Mouse (Mus musculus) forebrain, embryonic 10.5 days (tissue): ENCODE measurements around the gene Cd19. TPM values are rescaled to one million over a fixed set of nuclear protein-coding genes. Genes with fewer than 3 reads are reported as not detected.
"Not testable (repeated sequence)": the region's sequence is repeated elsewhere in the genome, so short reads cannot be mapped to it uniquely, and the experiment has no call there.

Source experiments
- DNase-seq: peaks from one replicate; pipeline ENCODE4 v3.0.0-alpha.2; 2017; ENCODE audit warnings: low spot score; ENCODE audit errors: extremely low spot score
- H3K27ac ChIP-seq: fragments of 300-500 bp; sonication (generic); 2 replicates; pipeline ENCODE4 v1.5.1; 2016; ENCODE audit warnings: mild to moderate bottlenecking
- H3K27me3 ChIP-seq: fragments of 300-500 bp; sonication (generic); 2 replicates; pipeline ENCODE4 v1.6.1; 2016; ENCODE audit warnings: mild to moderate bottlenecking; ENCODE audit not compliant: poor library complexity, severe bottlenecking
- H3K36me3 ChIP-seq: fragments of 300-500 bp; sonication (generic); replicated peaks from 2 replicates; pipeline ENCODE4 v1.6.1; 2016; ENCODE audit warnings: mild to moderate bottlenecking, moderate library complexity
- H3K4me1 ChIP-seq: fragments of 300-500 bp; sonication (generic); 2 replicates; pipeline ENCODE4 v1.6.1; 2016
- H3K4me3 ChIP-seq: fragments of 300-500 bp; sonication (generic); 2 replicates; pipeline ENCODE4 v1.5.1; 2016; ENCODE audit warnings: mild to moderate bottlenecking, moderate library complexity
- H3K9me3 ChIP-seq: fragments of 300-500 bp; sonication (generic); 2 replicates; pipeline ENCODE4 v1.6.1; 2016; ENCODE audit warnings: mild to moderate bottlenecking, moderate library complexity
- WGBS: fragments of 180-500 bp; shearing (Covaris S2); methylation state at CpG from one replicate; pipeline ENCODE4 v1.1.7; 2016; 5-methylcytosine and 5-hydroxymethylcytosine counted together
- polyA plus RNA-seq: library from polyadenylated mRNA; unstranded; fragments of >200 nt; fragmentation: Nextera tagmentation; extraction: Ambion mirVana; gene quantifications from 2 replicates; pipeline ENCODE4 v1.2.1, GENCODE M21; 2016

Cd19 gene
- polyA plus RNA-seq, 1 experiment from 2014 or later = 0.07 TPM

- H3K27ac ChIP-seq = no peak overlapping the region
- H3K4me3 ChIP-seq = no peak overlapping the region
- DNase-seq = no peak
Observed at GRCm38 (mm10) chr7:126397822-126398221, 16.9 kb downstream of the Cd19 start.

GRCm38 (mm10) chr7:126397221-126397620 lies 17.5 kb downstream of the Cd19 start:
- H3K4me3 ChIP-seq = peak overlapping the region; percentile 98
- 0 out of 2 replicates have a peak, but pooled peaks cover 9% of the 10 kb centered on the region for H3K36me3 ChIP-seq
- DNase-seq = no peak
- H3K27ac ChIP-seq = peak overlapping the region; percentile 51; the same call in 1 of the 2 replicates
- 62% methylated on average over 6 of the region's 6 CpGs for WGBS
- H3K27me3 ChIP-seq = no peaks in the 10 kb centered on the region
- peaks cover 18% of the 10 kb centered on the region for H3K4me1 ChIP-seq
- no peaks in the 10 kb centered on the region for H3K9me3 ChIP-seq

More at GRCm38 (mm10) chr7:126397822-126398221, 16.9 kb downstream of the Cd19 start:
- no peaks in the 10 kb centered on the region for H3K27me3 ChIP-seq
- H3K4me1 ChIP-seq = peaks cover 18% of the 10 kb centered on the region
- WGBS = 88% methylated on average over 4 of the region's 4 CpGs
- no peaks in the 10 kb centered on the region for H3K9me3 ChIP-seq
- H3K36me3 ChIP-seq = 0 out of 2 replicates have a peak, but pooled peaks cover 9% of the 10 kb centered on the region

- H3K9me3 ChIP-seq = no peaks in the 10 kb centered on the region
- peak; percentile 93 for DNase-seq
- peaks cover 18% of the 10 kb centered on the region for H3K4me1 ChIP-seq
- peak within 1 kb of the TSS; percentile 84 for H3K27ac ChIP-seq
- WGBS = under 1% methylated on average over 59 of the region's 59 CpGs
- peak within 1 kb of the TSS; percentile 98 for H3K4me3 ChIP-seq
- no peaks in the 10 kb centered on the region for H3K27me3 ChIP-seq
- H3K36me3 ChIP-seq = peaks cover 15% of the 10 kb centered on the region
Observed at GRCm38 (mm10) chr7:126396298-126397119, 18.2 kb downstream of the Cd19 start, which contains the start of gene Nfatc2ip. TSS of gene Nfatc2ip (minus strand) at chr7:126396737.

GRCm38 (mm10) chr7:126392086-126392884 lies 22.4 kb downstream of the Cd19 start:
- H3K4me1 ChIP-seq = peaks cover 16% of the 10 kb centered on the region
- not testable (repeated sequence) for DNase-seq, H3K4me3 ChIP-seq, H3K27me3 ChIP-seq, H3K9me3 ChIP-seq, H3K27ac ChIP-seq
- WGBS = 93% methylated on average over 7 of the region's 7 CpGs
- peaks cover 57% of the 10 kb centered on the region for H3K36me3 ChIP-seq

- H3K36me3 ChIP-seq = peaks cover 82% of the 10 kb centered on the region
- no peak for DNase-seq
- no peaks in the 10 kb centered on the region for H3K4me1 ChIP-seq
- no peak overlapping the region for H3K4me3 ChIP-seq
- no peaks in the 10 kb centered on the region for H3K27me3 ChIP-seq
- H3K9me3 ChIP-seq = no peaks in the 10 kb centered on the region
- H3K27ac ChIP-seq = no peak overlapping the region
- WGBS = 100% methylated on average over 1 of the region's 1 CpGs
Observed at GRCm38 (mm10) chr7:126388185-126388584, 26.5 kb downstream of the Cd19 start.

- H3K36me3 ChIP-seq = peaks cover 47% of the 10 kb centered on the region
- H3K27me3 ChIP-seq = no peaks in the 10 kb centered on the region
- no peaks in the 10 kb centered on the region for H3K4me1 ChIP-seq
- no peak overlapping the region for H3K4me3 ChIP-seq
- no peak overlapping the region for H3K27ac ChIP-seq
- WGBS = 93% methylated on average over 5 of the region's 5 CpGs
- no peak for DNase-seq
- H3K9me3 ChIP-seq = no peaks in the 10 kb centered on the region
Observed at GRCm38 (mm10) chr7:126383565-126383964, 31.1 kb downstream of the Cd19 start.

GRCm38 (mm10) chr7:126377278-126378158 lies 37.2 kb downstream of the Cd19 start, which contains the start of gene Spns1:
TSS of gene Spns1 (minus strand) at chr7:126377450.
- H3K4me1 ChIP-seq = peaks cover 31% of the 10 kb centered on the region
- H3K4me3 ChIP-seq = peak within 1 kb of the TSS; percentile 90
- H3K36me3 ChIP-seq = peaks cover 30% of the 10 kb centered on the region
- WGBS = under 1% methylated on average over 33 of the region's 33 CpGs
- H3K27ac ChIP-seq = peak within 1 kb of the TSS; percentile 83
- no peaks in the 10 kb centered on the region for H3K9me3 ChIP-seq
- DNase-seq = peak; percentile 96
- H3K27me3 ChIP-seq = no peaks in the 10 kb centered on the region

- Histone ChIP-seq H3K27me3 (no peaks in the 10 kb centered on the region), H3K4me3 (peak overlapping the region; percentile 90), H3K36me3 (peaks cover 36% of the 10 kb centered on the region), H3K9me3 (no peaks in the 10 kb centered on the region), H3K27ac (peak overlapping the region; percentile 83), H3K4me1 (peaks cover 31% of the 10 kb centered on the region)
- 1% methylated on average over 27 of the region's 27 CpGs for WGBS
- no peak for DNase-seq
Observed at GRCm38 (mm10) chr7:126376903-126377277, 37.8 kb downstream of the Cd19 start.

- Histone ChIP-seq H3K27me3 (no peaks in the 10 kb centered on the region), H3K4me1 (peaks cover 31% of the 10 kb centered on the region), H3K4me3 (no peak overlapping the region), H3K9me3 (no peaks in the 10 kb centered on the region), H3K36me3 (peaks cover 55% of the 10 kb centered on the region), H3K27ac (no peak overlapping the region)
- DNase-seq = no peak
- 79% methylated on average over 5 of the region's 5 CpGs for WGBS
Observed at GRCm38 (mm10) chr7:126375012-126375411, 39.7 kb downstream of the Cd19 start.

- H3K36me3 ChIP-seq = peaks cover 60% of the 10 kb centered on the region
- no peaks in the 10 kb centered on the region for H3K27me3 ChIP-seq
Observed at GRCm38 (mm10) chr7:126374526-126374925, 40.2 kb downstream of the Cd19 start.

GRCm38 (mm10) chr7:126373007-126373406 lies 41.7 kb downstream of the Cd19 start:
- H3K4me1 ChIP-seq = peaks cover 26% of the 10 kb centered on the region
- peaks cover 71% of the 10 kb centered on the region for H3K36me3 ChIP-seq
- 86% methylated on average over 9 of the region's 9 CpGs for WGBS
- DNase-seq = no peak
- no peaks in the 10 kb centered on the region for H3K27me3 ChIP-seq
- no peak overlapping the region for H3K4me3 ChIP-seq
- H3K27ac ChIP-seq = no peak overlapping the region
- no peaks in the 10 kb centered on the region for H3K9me3 ChIP-seq

More at GRCm38 (mm10) chr7:126374526-126374925, 40.2 kb downstream of the Cd19 start:
- H3K27ac ChIP-seq = no peak overlapping the region
- H3K4me1 ChIP-seq = peaks cover 31% of the 10 kb centered on the region
- 87% methylated on average over 6 of the region's 6 CpGs for WGBS
- no peak overlapping the region for H3K4me3 ChIP-seq
- H3K9me3 ChIP-seq = no peaks in the 10 kb centered on the region
- DNase-seq = no peak

- no peaks in the 10 kb centered on the region for H3K27me3 ChIP-seq
- peaks cover 68% of the 10 kb centered on the region for H3K36me3 ChIP-seq
- H3K27ac ChIP-seq = no peak within 1 kb of the TSS
- no peak within 1 kb of the TSS for H3K4me3 ChIP-seq
- 80% methylated on average over 13 of the region's 13 CpGs for WGBS
- DNase-seq = no peak
- no peaks in the 10 kb centered on the region for H3K4me1 ChIP-seq
- H3K9me3 ChIP-seq = no peaks in the 10 kb centered on the region
Observed at GRCm38 (mm10) chr7:126369393-126369792, 45.3 kb downstream of the Cd19 start, which contains the start of gene Lat. TSS of gene Lat (minus strand) at chr7:126369570.
